ENCODE assay signal across 27 mouse cellular contexts in genomic region chr10:104489301-104489700, GRCm38 (mm10).
DNase-seq lines count a peak whose midpoint lies in the region; ATAC-seq and TF ChIP-seq lines count a peak whose summit lies in the region.
"Had no signal": no experiment of that assay in that cellular context is flagged by ENCODE, and none has a peak within 500 bp of the region (broad histone marks: within the 10 kb centered on the region; RNA-seq: fewer than 3 reads in every experiment).

No protein-coding gene starts in this region.

- H3K4me2 ChIP-seq in embryonic facial prominence, embryonic 14.5 days (ENCODE audit: low read depth, low read length) = no peak overlapping the region
- H3K4me2 ChIP-seq in heart, embryonic 15.5 days = no peak overlapping the region
- H3K4me2 ChIP-seq in kidney, postnatal 0 days (ENCODE audit: low read length) = no peak overlapping the region
- H3K4me2 ChIP-seq: embryonic facial prominence, embryonic 15.5 days; heart, embryonic 12.5 days; hindbrain, embryonic 13.5 days; intestine, embryonic 15.5 days had no signal

- no peaks in the 10 kb centered on the region for H3K4me1 ChIP-seq in embryonic facial prominence, embryonic 14.5 days (ENCODE audit: control insufficient read depth, insufficient read depth, low read length)
- H3K4me1 ChIP-seq in embryonic facial prominence, embryonic 10.5 days = no peaks in the 10 kb centered on the region
- H3K4me1 ChIP-seq in heart, embryonic 15.5 days (replicated peaks) = no peaks in the 10 kb centered on the region
- no peaks in the 10 kb centered on the region for H3K4me1 ChIP-seq in kidney, postnatal 0 days (replicated peaks; ENCODE audit: insufficient read depth, low read length)
- H3K4me1 ChIP-seq: embryonic facial prominence, embryonic 15.5 days; heart, embryonic 12.5 days; hindbrain, embryonic 10.5 days; hindbrain, embryonic 13.5 days; intestine, embryonic 15.5 days had no signal

- no peak for TF ChIP-seq CTCF in kidney, postnatal 0 days (IDR thresholded peaks at IDR 0.05; ENCODE audit: low read depth)

- no peak overlapping the region for H3K4me3 ChIP-seq in embryonic facial prominence, embryonic 14.5 days (ENCODE audit: low read depth, low read length)
- no peak overlapping the region for H3K4me3 ChIP-seq in embryonic facial prominence, embryonic 10.5 days
- no peak overlapping the region for H3K4me3 ChIP-seq in heart, embryonic 15.5 days
- H3K4me3 ChIP-seq in kidney, postnatal 0 days (replicated peaks; ENCODE audit: low read depth, low read length) = no peak overlapping the region
- H3K4me3 ChIP-seq: embryonic facial prominence, embryonic 15.5 days; gastrocnemius, adult 2 months; heart, embryonic 12.5 days; hindbrain, embryonic 10.5 days; hindbrain, embryonic 13.5 days; intestine, embryonic 15.5 days had no signal

- H3K27ac ChIP-seq in embryonic facial prominence, embryonic 14.5 days (replicated peaks; ENCODE audit: low read depth, low read length) = no peak overlapping the region
- no peak overlapping the region for H3K27ac ChIP-seq in embryonic facial prominence, embryonic 10.5 days (replicated peaks)
- no peak overlapping the region for H3K27ac ChIP-seq in heart, embryonic 15.5 days
- no peak overlapping the region for H3K27ac ChIP-seq in kidney, postnatal 0 days
- H3K27ac ChIP-seq: embryonic facial prominence, embryonic 15.5 days; gastrocnemius, adult 2 months; hindbrain, embryonic 10.5 days; hindbrain, embryonic 13.5 days; intestine, embryonic 15.5 days had no signal

- H3K9me3 ChIP-seq in embryonic facial prominence, embryonic 14.5 days (ENCODE audit: control insufficient read depth, low read length) = no peaks in the 10 kb centered on the region
- no peaks in the 10 kb centered on the region for H3K9me3 ChIP-seq in embryonic facial prominence, embryonic 10.5 days
- no peaks in the 10 kb centered on the region for H3K9me3 ChIP-seq in heart, embryonic 15.5 days (replicated peaks)
- no peaks in the 10 kb centered on the region for H3K9me3 ChIP-seq in kidney, postnatal 0 days (replicated peaks; ENCODE audit: low read length)
- H3K9me3 ChIP-seq: embryonic facial prominence, embryonic 15.5 days; heart, embryonic 12.5 days; hindbrain, embryonic 10.5 days; hindbrain, embryonic 13.5 days; intestine, embryonic 15.5 days had no signal

- 66% methylated on average over 4 of the region's 4 CpGs for WGBS in embryonic facial prominence, embryonic 14.5 days
- 72% methylated on average over 4 of the region's 4 CpGs for WGBS in embryonic facial prominence, embryonic 10.5 days
- WGBS in heart, embryonic 15.5 days = 55% methylated on average over 4 of the region's 4 CpGs
- 63% methylated on average over 4 of the region's 4 CpGs for WGBS in kidney, postnatal 0 days

- peak; percentile 53 for DNase-seq in embryonic facial prominence, embryonic 14.5 days (ENCODE audit: low spot score)
- DNase-seq in embryonic facial prominence, embryonic 10.5 days (ENCODE audit: low spot score) = no peak
- DNase-seq in heart, postnatal 4 days = no peak
- peak; percentile 3 for DNase-seq in kidney, postnatal 0 days (ENCODE audit: low spot score)
- DNase-seq in kidney, postnatal 10 days = no peak
- DNase-seq: adrenal gland, adult 8-10 months; adrenal gland, postnatal 25 days; cerebellum, adult 11-12 months; cerebellum, adult 8-10 months; cerebellum, postnatal 10 days; cerebellum, postnatal 36 days; embryo, embryonic 11 days; forebrain, postnatal 0 days; gastrocnemius, adult 2 months; gastrocnemius, postnatal 14 days; heart, adult 11 months; heart, postnatal 14 days; kidney, adult 11 months had no signal

- no peak for ATAC-seq in embryonic facial prominence, embryonic 14.5 days (ENCODE audit: low read depth)
- ATAC-seq in heart, embryonic 15.5 days (replicated peaks; ENCODE audit: insufficient number of reproducible peaks, insufficient read depth, low FRiP score, low read depth) = 0 out of 2 replicates have a peak, but pooled peaks have one; percentile 31
- ATAC-seq in kidney, postnatal 0 days (replicated peaks; ENCODE audit: low FRiP score, low read depth) = no peak
- ATAC-seq: activated CD4-positive, CD25-positive, alpha-beta regulatory T cell, adult 4 months; forebrain, embryonic 14.5 days; forebrain, postnatal 0 days; hindbrain, embryonic 16.5 days; intestine, embryonic 15.5 days had no signal

- no peaks in the 10 kb centered on the region for H3K36me3 ChIP-seq in embryonic facial prominence, embryonic 14.5 days (ENCODE audit: control insufficient read depth, insufficient read depth, low read length)
- H3K36me3 ChIP-seq in embryonic facial prominence, embryonic 10.5 days (replicated peaks) = no peaks in the 10 kb centered on the region
- no peaks in the 10 kb centered on the region for H3K36me3 ChIP-seq in heart, embryonic 15.5 days
- H3K36me3 ChIP-seq in kidney, postnatal 0 days (ENCODE audit: insufficient read depth, low read length) = no peaks in the 10 kb centered on the region
- H3K36me3 ChIP-seq: embryonic facial prominence, embryonic 15.5 days; heart, embryonic 12.5 days; hindbrain, embryonic 10.5 days; hindbrain, embryonic 13.5 days; intestine, embryonic 15.5 days had no signal

- H3K27me3 ChIP-seq in embryonic facial prominence, embryonic 14.5 days (replicated peaks; ENCODE audit: control insufficient read depth, insufficient read depth, low read length) = no peaks in the 10 kb centered on the region
- H3K27me3 ChIP-seq in embryonic facial prominence, embryonic 10.5 days (replicated peaks; ENCODE audit: low read depth, poor library complexity, severe bottlenecking) = no peaks in the 10 kb centered on the region
- H3K27me3 ChIP-seq in heart, embryonic 15.5 days = no peaks in the 10 kb centered on the region
- no peaks in the 10 kb centered on the region for H3K27me3 ChIP-seq in kidney, postnatal 0 days (ENCODE audit: insufficient read depth, low read length)
- H3K27me3 ChIP-seq: embryonic facial prominence, embryonic 15.5 days; heart, embryonic 12.5 days; hindbrain, embryonic 13.5 days; intestine, embryonic 15.5 days had no signal

- H3K9ac ChIP-seq in embryonic facial prominence, embryonic 14.5 days (ENCODE audit: low read depth, low read length) = no peak overlapping the region
- no peak overlapping the region for H3K9ac ChIP-seq in heart, embryonic 15.5 days
- no peak overlapping the region for H3K9ac ChIP-seq in kidney, postnatal 0 days (ENCODE audit: low read depth, low read length)
- H3K9ac ChIP-seq: embryonic facial prominence, embryonic 15.5 days; forebrain, postnatal 0 days; heart, embryonic 12.5 days; hindbrain, embryonic 13.5 days; intestine, embryonic 15.5 days had no signal

Comparison
In these comparisons a context has a peak if more than half of its experiments do, and no peak if none do; other contexts are left out.
1. DNase-seq: peak in embryonic facial prominence, embryonic 14.5 days (single experiment) and kidney, postnatal 0 days (single experiment); none in embryonic facial prominence, embryonic 10.5 days (single experiment), heart, postnatal 4 days (single experiment) and kidney, postnatal 10 days (single experiment).